Mouse (Mus musculus) liver, adult 2 months (tissue): Measurements from ENCODE around the gene Fam92b.

ENCODE experiments used
- CTCF ChIP-seq: fragments of 200-500 bp; IDR thresholded peaks from 2 replicates; pipeline ENCODE4 v1.5.1; 2011; ENCODE audit warnings: low read depth, low read length, control low read depth
- POLR2A ChIP-seq: fragments of 200-500 bp; IDR thresholded peaks from 2 replicates; pipeline ENCODE4 v1.6.1; 2011; ENCODE audit warnings: low read length, control low read depth; ENCODE audit not compliant: insufficient read depth; ENCODE audit errors: extremely low read depth

- no peak for TF ChIP-seq POLR2A
- no peak for TF ChIP-seq CTCF
These were observed 31.2 kb downstream of the Fam92b start for GRCm38 (mm10) chr8:120146051-120146450.
